ENCODE assay signal across 24 mouse cellular contexts in genomic region chr6:84677770-84678169, GRCm38 (mm10).
DNase-seq lines count a peak whose midpoint lies in the region; ATAC-seq and TF ChIP-seq lines count a peak whose summit lies in the region.
"Had no signal": no experiment of that assay in that cellular context is flagged by ENCODE, and none has a peak within 500 bp of the region (broad histone marks: within the 10 kb centered on the region; RNA-seq: fewer than 3 reads in every experiment).

No protein-coding gene starts in this region.

- peak; percentile 53 for DNase-seq in heart, adult 11 months
- no peak for DNase-seq in heart, adult 8-10 months (ENCODE audit: low spot score)
- DNase-seq in heart, embryonic 10.5 days (ENCODE audit: low spot score) = peak; percentile 14
- DNase-seq in lung, postnatal 0 days (ENCODE audit: low spot score) = peak; percentile 30
- DNase-seq in lung, adult 18-20 months = no peak
- DNase-seq: adrenal gland, adult 8-10 months; adrenal gland, postnatal 14 days; adrenal gland, postnatal 36 days; B cell, adult 2 months; cerebellum, adult 11-12 months; cerebellum, adult 2 months; cerebellum, adult 9-10 months; cerebellum, postnatal 10 days; cerebellum, postnatal 25 days had no signal

- H3K9ac ChIP-seq in heart, embryonic 12.5 days = no peak overlapping the region
- H3K9ac ChIP-seq in lung, postnatal 0 days (replicated peaks; ENCODE audit: low read depth) = no peak overlapping the region
- H3K9ac ChIP-seq: embryonic facial prominence, embryonic 12.5 days; forebrain, embryonic 13.5 days; forebrain, embryonic 15.5 days had no signal

- no peak overlapping the region for H3K4me3 ChIP-seq in heart, embryonic 10.5 days
- no peak overlapping the region for H3K4me3 ChIP-seq in heart, embryonic 12.5 days
- no peak overlapping the region for H3K4me3 ChIP-seq in lung, postnatal 0 days (ENCODE audit: low read depth, low read length)
- H3K4me3 ChIP-seq: embryonic facial prominence, embryonic 10.5 days; embryonic facial prominence, embryonic 12.5 days; forebrain, embryonic 13.5 days; forebrain, embryonic 15.5 days had no signal

- WGBS in heart, embryonic 10.5 days = 62% methylated on average over 3 of the region's 3 CpGs
- 58% methylated on average over 3 of the region's 3 CpGs for WGBS in heart, embryonic 12.5 days
- WGBS in lung, postnatal 0 days = 66% methylated on average over 3 of the region's 3 CpGs

- H3K27me3 ChIP-seq in heart, embryonic 10.5 days (ENCODE audit: insufficient read depth, poor library complexity, severe bottlenecking) = no peaks in the 10 kb centered on the region
- no peaks in the 10 kb centered on the region for H3K27me3 ChIP-seq in heart, embryonic 12.5 days (replicated peaks)
- no peaks in the 10 kb centered on the region for H3K27me3 ChIP-seq in lung, postnatal 0 days (replicated peaks; ENCODE audit: insufficient read depth, low read length)
- H3K27me3 ChIP-seq: CH12.LX; embryonic facial prominence, embryonic 12.5 days; forebrain, embryonic 13.5 days; forebrain, embryonic 15.5 days; Patski had no signal

- peak; percentile 67 for TF ChIP-seq EP300 in lung, postnatal 0 days (IDR thresholded peaks at IDR 0.05)

- H3K4me1 ChIP-seq in heart, embryonic 10.5 days = no peaks in the 10 kb centered on the region
- H3K4me1 ChIP-seq in heart, embryonic 12.5 days (replicated peaks) = no peaks in the 10 kb centered on the region
- H3K4me1 ChIP-seq in lung, postnatal 0 days (ENCODE audit: insufficient read depth, low read depth, low read length) = no peaks in the 10 kb centered on the region
- H3K4me1 ChIP-seq: embryonic facial prominence, embryonic 10.5 days; embryonic facial prominence, embryonic 12.5 days; forebrain, embryonic 13.5 days; forebrain, embryonic 15.5 days had no signal

- H3K9me3 ChIP-seq in heart, embryonic 10.5 days = no peaks in the 10 kb centered on the region
- peaks cover 11% of the 10 kb centered on the region for H3K9me3 ChIP-seq in heart, embryonic 12.5 days (replicated peaks)
- no peaks in the 10 kb centered on the region for H3K9me3 ChIP-seq in lung, postnatal 0 days (ENCODE audit: low read length)
- H3K9me3 ChIP-seq: embryonic facial prominence, embryonic 10.5 days; embryonic facial prominence, embryonic 12.5 days; forebrain, embryonic 15.5 days; G1E had no signal

- H3K27ac ChIP-seq in heart, embryonic 10.5 days = no peak overlapping the region
- H3K27ac ChIP-seq in heart, embryonic 12.5 days (ENCODE audit: poor library complexity, severe bottlenecking) = no peak overlapping the region
- no peak overlapping the region for H3K27ac ChIP-seq in lung, postnatal 0 days (ENCODE audit: low read length)
- H3K27ac ChIP-seq: embryonic facial prominence, embryonic 10.5 days; embryonic facial prominence, embryonic 12.5 days; forebrain, embryonic 13.5 days; forebrain, embryonic 15.5 days had no signal

- no peak for ATAC-seq in heart, embryonic 12.5 days (ENCODE audit: insufficient number of reproducible peaks, low FRiP score)
- ATAC-seq in lung, postnatal 0 days = peak; percentile 57; the same call in 1 of the 2 replicates
- ATAC-seq: activated CD4-positive, CD25-positive, alpha-beta regulatory T cell, adult 4 months; CD4-positive, CD25-positive, alpha-beta regulatory T cell, adult 4 months; forebrain, embryonic 13.5 days; forebrain, embryonic 15.5 days; Patski had no signal

- no peak overlapping the region for H3K4me2 ChIP-seq in heart, embryonic 12.5 days
- no peak overlapping the region for H3K4me2 ChIP-seq in lung, postnatal 0 days (replicated peaks; ENCODE audit: low read depth, low read length)
- H3K4me2 ChIP-seq: embryonic facial prominence, embryonic 12.5 days; forebrain, embryonic 13.5 days; forebrain, embryonic 15.5 days had no signal

- TF ChIP-seq CTCF in lung, postnatal 0 days (IDR thresholded peaks at IDR 0.05) = no peak

- H3K36me3 ChIP-seq in heart, embryonic 10.5 days = no peaks in the 10 kb centered on the region
- H3K36me3 ChIP-seq in heart, embryonic 12.5 days = no peaks in the 10 kb centered on the region
- no peaks in the 10 kb centered on the region for H3K36me3 ChIP-seq in lung, postnatal 0 days (ENCODE audit: insufficient read depth, low read length)
- H3K36me3 ChIP-seq: embryonic facial prominence, embryonic 10.5 days; embryonic facial prominence, embryonic 12.5 days; forebrain, embryonic 15.5 days; G1E had no signal

Comparison
In these comparisons a context has a peak if more than half of its experiments do, and no peak if none do; other contexts are left out.
1. DNase-seq: peak in heart, adult 11 months (single experiment), heart, embryonic 10.5 days (single experiment) and lung, postnatal 0 days (single experiment); none in heart, adult 8-10 months (single experiment) and lung, adult 18-20 months (0 of 2).